Mouse (Mus musculus): ENCODE data around the gene Rtl4. TPM values are rescaled to one million over a fixed set of nuclear protein-coding genes. Genes with fewer than 3 reads are reported as not detected.
A peak's percentile ranks its signal among the peaks of the same experiment; 100 is the strongest.

The Rtl4 gene
- polyA plus RNA-seq, 1 experiment from 2014 or later: 0.21 TPM

DNA sequence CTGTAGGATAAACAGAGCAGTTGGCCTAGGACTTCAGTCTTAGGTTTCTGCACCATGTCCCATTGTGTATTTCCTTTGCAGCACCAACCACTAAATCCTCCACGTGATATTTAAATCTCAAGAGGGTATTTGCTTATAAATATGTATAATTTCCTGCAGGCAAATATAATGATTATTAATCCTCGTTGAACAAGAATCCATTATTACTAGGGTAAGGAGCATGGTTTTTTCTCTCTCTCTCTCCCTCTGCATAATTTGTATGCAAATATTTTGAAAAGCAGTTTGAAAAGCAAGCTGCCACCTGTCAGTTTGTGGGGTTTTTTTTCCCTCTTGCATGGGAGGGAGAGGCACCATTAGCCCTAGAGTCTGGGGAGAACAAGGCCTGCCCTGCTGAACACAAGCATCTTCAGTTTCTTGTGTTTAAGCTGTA, 376.8 kb downstream of the Rtl4 start:
- Histone ChIP-seq H3K36me3 (no peaks in the 10 kb centered on the region), H3K4me3 (no peak overlapping the region), H3K4me1 (no peaks in the 10 kb centered on the region), H3K4me2 (no peak overlapping the region), H3K27me3 (no peaks in the 10 kb centered on the region), H3K9ac (no peak overlapping the region), H3K27ac (no peak overlapping the region), H3K9me3 (no peaks in the 10 kb centered on the region)
- no peak for ATAC-seq (ENCODE audit: insufficient number of reproducible peaks, insufficient read depth, low FRiP score, low TSS enrichment, low read depth)
- WGBS: 62% methylated on average over 2 of the region's 2 CpGs

DNA sequence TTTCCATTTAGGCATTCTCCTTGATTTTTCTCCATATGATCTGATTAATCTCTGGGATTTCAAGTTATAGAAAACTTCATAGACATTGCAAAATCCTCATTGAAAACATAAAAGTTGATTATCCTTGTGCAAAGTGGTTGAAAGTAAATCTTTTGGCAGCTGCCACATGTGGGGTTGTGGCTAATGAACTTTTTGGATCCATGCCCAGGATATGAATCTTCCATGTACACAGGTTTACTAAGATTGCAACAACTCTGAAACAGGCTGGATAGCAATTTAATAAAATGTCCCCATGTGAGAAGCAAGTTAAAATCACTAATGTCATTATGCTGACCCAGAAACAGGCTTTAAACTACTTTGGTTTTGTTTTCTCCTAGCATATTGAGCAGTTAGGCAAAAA, 401.1 kb downstream of the Rtl4 start:
- Histone ChIP-seq H3K4me2 (no peak overlapping the region), H3K27me3 (no peaks in the 10 kb centered on the region), H3K4me3 (no peak overlapping the region), H3K4me1 (no peaks in the 10 kb centered on the region), H3K9ac (no peak overlapping the region), H3K9me3 (no peaks in the 10 kb centered on the region), H3K36me3 (no peaks in the 10 kb centered on the region), H3K27ac (no peak overlapping the region)
- ATAC-seq (ENCODE audit: insufficient number of reproducible peaks, insufficient read depth, low FRiP score, low TSS enrichment, low read depth): no peak

DNA sequence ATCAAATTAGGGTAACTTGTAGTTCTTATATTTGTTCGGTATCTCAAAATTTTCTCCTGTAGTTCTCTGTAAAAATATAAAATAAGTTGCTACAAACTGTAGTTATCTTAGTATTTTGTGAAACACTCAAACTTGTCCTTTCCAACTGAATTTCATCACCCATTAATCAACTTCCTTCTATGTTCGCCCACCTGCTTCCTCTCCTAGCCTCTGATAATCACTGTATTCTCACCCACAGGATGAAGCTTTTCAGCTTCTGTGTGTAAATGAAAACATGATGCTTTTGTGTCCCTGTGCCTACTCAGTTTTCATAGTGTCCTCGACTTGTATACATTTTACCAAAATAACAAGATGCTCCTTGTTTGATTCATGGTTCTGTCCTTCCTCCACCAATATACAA, 401.7 kb downstream of the Rtl4 start:
- no peaks in the 10 kb centered on the region for H3K4me1 ChIP-seq
- H3K4me2 ChIP-seq: no peak overlapping the region
- 74% methylated on average over 3 of the region's 3 CpGs for WGBS
- H3K27ac ChIP-seq: no peak overlapping the region
- no peaks in the 10 kb centered on the region for H3K36me3 ChIP-seq
- no peak for ATAC-seq (ENCODE audit: insufficient number of reproducible peaks, insufficient read depth, low FRiP score, low TSS enrichment, low read depth)
- H3K9me3 ChIP-seq: no peaks in the 10 kb centered on the region
- no peak overlapping the region for H3K4me3 ChIP-seq
- H3K27me3 ChIP-seq: no peaks in the 10 kb centered on the region
- H3K9ac ChIP-seq: no peak overlapping the region

DNA sequence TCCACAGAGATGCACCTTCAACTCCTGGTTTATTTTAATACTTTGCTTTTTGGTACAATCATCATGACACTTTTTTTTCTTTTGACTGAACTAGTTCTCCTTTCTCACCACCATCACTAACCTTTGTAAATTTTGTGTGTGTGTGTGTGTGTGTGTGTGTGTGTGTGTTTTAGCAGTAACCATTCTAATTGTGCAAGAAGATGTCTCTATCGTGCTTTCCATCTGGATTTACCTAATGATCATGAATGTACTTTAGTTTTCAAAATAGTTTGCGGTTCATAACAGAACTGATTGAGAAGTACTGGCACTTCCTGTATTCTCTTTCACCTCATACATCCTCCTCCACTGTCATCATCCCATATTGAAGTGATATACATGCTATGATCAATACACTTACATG, 402.3 kb downstream of the Rtl4 start:
- no peak for ATAC-seq (ENCODE audit: insufficient number of reproducible peaks, insufficient read depth, low FRiP score, low TSS enrichment, low read depth)
- Histone ChIP-seq H3K4me3 (no peak overlapping the region), H3K9ac (no peak overlapping the region), H3K4me2 (no peak overlapping the region), H3K9me3 (no peaks in the 10 kb centered on the region), H3K36me3 (no peaks in the 10 kb centered on the region), H3K27me3 (no peaks in the 10 kb centered on the region), H3K4me1 (no peaks in the 10 kb centered on the region), H3K27ac (no peak overlapping the region)
- 87% methylated on average over 2 of the region's 2 CpGs for WGBS

MicroRNA genes within 50 kb of the gene (microRNA counts, 519-probe panel; counts per million panel counts)
- microRNA mmu-miR-3472: 236 counts per million, percentile 44 among the panel's probes with 10 or more counts

Small RNA genes within 50 kb of the gene (microRNA-seq; reads per million reads assigned to microRNA genes)
- not detected for gene Mir3472

Other genes starting within 250 kb of the Rtl4 start
- not detected in 2 replicates for gene Trpc5os, start 232.3 kb upstream of the Rtl4 start, polyA plus RNA-seq (2015; fragmentation: Nextera tagmentation; extraction: Ambion mirVana)
- 0.17 and 0.34 TPM in 2 replicates for gene Trpc5, start 727 bp upstream of the Rtl4 start, polyA plus RNA-seq (2015; fragmentation: Nextera tagmentation; extraction: Ambion mirVana)

Data from embryonic facial prominence, embryonic 13.5 days (tissue).